Mouse (Mus musculus) urinary bladder, postnatal 10 days (tissue): ENCODE measurements around the gene Slc25a21.

ENCODE experiments used
- DNase-seq: peaks from one replicate; pipeline ENCODE4 v3.0.0; 2022; ENCODE audit warnings: low spot score

Slc25a21 gene

DNA sequence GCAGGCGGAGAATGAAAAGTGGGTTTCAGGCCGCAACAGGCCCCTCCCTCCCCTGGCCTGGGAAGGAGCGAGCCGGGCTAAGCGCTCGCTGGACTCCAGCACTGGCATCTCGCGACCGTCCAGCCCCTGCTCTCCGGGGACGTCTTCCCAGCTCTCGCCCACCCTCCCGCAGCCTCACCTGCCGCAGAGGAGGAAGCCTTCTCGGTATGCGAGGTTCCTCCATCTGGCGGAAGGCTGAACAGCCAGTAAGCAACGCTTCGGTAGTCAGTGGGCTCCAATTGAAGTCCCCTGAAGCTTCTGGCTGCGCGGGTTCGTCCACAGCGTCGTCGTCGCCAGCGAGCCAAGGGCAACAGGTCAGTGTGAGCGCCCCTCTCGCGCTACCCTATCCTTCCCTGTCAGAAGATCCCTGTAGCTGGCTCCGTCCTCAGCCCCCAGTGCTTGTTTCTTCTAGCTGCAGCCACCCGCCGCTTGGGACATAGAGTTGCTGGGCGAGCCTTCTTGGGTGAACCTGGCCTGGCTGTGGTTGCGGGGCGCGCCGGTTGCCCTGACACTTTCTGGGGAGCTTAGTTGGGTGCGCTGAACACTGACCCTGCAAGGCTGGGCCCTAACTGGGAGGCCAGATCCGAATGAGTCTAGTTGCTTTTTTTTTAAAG lies 505.7 kb downstream of the Slc25a21 start, which contains the start of gene Pax9:
Gene Pax9 (plus strand): TSS at position 341 of the 653 bp plus-strand sequence.
- DNase-seq = no peak

DNA sequence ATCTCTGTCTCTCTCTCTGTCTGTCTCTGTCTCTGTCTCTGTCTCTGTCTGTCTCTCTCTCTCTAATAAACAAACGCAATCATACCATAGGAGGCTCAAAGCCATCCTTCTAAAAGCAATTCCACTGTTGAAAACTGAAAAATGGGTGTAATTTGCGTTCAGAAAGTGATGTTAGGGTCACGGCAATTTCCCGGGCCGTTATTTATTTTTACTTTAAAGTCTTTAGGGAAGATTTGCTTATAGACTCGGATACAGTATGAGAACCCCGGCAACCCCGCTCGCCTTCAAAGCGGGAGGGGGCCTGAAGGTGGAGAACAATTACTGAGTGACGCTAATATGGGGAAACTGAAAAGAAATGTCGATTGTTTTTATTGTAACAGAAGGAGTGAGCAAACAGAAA lies 506.3 kb downstream of the Slc25a21 start:
- no peak for DNase-seq

DNA sequence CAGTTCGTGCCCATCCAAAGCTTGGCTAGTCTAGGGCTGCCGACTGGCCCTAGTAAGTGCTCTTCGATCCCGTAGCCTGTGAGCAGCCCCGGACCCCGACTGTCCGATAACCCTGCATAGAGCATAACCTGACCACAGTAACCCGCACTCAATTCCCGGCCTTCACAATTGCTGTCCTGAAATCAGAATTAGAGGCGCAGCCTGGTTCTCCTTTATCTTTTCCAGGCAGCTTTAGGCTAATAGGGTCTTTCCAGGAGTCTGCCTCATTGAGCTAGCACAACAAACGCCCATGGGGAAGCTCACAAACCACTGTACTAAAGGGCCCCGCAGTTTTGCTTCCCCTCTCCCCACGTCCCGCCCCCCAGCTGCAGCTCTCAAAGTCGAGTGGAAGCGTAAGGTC lies 506.9 kb downstream of the Slc25a21 start:
- DNase-seq = no peak

DNA sequence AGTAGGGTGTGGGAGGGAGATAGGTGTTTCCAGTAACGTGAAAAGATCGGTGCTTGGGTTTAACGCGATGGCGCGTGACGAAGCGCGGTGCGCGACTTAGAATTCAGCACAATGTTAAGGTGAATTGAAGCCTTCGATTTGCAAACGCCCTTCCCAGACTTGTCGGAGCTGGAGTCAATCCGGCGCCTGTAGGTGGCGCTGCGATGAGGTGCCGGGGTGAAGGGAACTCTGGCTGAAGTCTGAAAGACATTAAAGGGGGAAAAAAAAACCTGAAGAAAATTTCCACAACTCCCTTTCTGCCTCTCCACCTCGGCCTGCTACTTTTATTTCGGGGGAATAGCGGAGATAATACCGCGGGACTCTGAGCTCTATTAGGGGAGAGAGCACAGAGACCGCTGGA lies 507.5 kb downstream of the Slc25a21 start:
- no peak for DNase-seq

DNA sequence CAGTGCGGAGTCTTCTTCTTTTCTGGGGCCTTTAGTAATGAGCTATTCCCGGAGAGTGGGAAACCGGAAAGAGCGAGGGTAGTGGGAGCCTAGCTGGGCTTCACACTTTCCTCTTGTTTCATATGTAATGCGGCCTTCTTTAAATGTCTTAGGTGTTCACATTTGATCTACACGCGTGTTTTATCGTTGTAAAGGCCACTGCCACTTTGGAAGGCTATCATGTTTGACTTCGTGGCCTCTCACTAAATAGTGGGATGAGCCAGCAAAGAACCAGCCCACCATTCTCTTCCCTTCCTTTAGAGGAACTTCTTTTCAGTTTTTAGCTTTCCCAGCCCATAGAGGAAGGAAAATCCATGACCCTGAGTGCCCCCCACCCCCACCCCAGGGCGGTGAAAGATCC lies 507.9 kb downstream of the Slc25a21 start:
- no peak for DNase-seq

DNA sequence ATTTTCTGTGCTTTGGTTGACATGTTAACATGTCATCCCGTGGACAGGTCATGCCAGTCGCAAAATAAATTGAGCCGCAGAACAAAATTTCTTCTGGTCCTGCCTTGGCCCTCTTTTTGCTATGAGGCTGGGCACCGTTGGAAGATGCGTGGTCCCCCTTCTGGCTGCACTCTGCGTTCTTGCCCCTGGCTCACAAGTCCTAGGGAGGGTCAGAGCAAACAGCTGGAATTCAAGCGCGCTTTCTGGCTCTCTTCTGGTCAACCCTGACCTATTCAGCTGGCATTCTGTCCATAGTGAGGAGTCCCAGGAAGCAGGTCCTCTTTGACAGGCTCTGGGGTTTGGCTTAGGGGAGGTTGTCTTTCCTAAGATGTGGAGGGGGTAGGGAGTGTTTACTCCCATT lies 508.4 kb downstream of the Slc25a21 start:
- DNase-seq = no peak

DNA sequence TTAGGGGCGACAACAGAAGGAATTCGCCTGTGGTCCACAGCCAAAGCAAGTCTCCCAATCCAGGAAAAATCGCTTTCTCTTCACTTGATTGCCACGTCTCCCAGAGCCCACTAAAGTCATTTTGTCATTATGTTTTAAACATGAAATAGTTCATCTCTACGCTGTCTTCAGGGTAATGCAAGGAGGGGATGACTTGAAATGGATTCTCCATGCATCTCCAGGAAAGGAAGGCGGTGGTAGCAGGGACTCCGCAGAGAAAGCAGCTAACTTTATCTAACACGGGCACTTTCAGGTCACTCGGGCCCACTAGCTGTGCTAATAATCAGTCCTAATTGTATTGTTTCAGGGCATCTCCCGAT lies 508.8 kb downstream of the Slc25a21 start:
- no peak for DNase-seq

DNA sequence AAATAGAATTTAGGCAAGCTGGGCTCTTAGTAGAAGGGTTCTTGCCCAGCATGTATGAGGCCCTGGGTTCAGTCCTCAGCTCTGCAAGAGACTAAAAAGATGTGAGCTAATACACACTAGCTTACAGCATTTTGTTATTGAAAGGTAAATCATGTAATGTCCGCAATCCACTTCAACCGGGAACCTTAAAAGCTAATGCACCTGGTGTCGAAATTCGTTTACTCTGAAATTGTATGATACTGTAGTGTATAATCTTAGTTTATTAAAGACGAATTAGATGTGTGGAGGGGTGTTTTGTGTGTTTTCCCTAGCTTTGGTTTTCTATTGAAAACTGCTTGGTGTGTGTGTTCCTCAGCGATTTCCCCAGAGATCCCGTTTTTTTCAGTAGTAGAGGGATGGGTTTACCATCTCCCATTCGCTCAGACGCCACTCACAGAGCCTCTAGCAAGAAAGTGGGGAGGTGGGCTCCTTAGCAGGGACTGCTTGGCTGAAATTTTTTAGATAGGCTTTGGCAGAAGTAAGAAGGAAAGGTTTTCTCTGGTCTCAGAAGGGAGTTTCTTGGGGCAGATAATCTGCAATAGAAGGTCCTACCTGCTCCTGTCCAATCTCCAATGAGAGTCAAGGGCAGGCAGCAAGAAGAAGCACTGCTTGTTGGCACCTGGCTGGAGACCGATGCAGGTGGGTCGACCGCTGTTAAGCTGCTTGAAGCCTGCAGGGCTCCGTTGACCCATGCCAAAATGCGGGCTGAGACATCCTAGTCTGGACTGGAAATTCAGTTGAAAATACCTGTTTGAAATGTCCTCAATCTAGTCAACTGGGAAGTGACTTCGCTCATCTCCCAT lies 509.4 kb downstream of the Slc25a21 start:
- no peak for DNase-seq

DNA sequence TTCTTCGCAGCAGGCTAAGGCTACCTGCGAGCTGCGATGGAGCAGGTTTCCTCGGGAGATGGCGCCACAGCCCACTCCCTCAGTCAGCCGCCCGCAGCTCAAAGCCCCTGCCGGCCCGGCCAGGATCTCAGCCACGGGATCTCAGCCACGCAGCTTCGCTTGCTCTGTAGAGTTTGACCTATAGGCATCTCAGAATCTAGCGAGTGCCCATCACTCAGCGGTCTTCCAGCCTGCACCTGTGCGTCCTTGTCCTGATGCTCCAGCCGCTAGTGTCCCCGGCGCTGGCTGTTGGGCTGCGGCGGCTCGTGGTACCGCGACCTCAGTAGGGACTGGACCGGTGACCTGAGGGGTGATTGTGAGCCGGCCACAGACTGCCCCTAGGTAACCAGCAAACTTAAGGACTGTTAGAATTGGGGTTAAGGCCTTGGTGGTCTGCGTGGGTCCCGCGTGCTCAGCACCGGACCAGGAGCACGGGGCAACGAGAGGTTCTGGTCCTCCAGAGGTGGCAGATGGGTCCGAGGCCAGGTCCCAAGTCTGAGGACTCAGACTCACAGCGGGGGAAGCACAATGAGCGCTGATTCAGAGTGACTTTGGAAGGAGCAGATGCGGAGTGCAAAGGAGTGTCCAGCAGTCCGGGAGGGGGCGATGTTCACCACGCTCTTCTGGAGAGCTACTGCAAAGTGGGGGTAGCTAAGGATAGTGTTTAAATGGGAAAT lies 516.0 kb downstream of the Slc25a21 start:
- no peak for DNase-seq

DNA sequence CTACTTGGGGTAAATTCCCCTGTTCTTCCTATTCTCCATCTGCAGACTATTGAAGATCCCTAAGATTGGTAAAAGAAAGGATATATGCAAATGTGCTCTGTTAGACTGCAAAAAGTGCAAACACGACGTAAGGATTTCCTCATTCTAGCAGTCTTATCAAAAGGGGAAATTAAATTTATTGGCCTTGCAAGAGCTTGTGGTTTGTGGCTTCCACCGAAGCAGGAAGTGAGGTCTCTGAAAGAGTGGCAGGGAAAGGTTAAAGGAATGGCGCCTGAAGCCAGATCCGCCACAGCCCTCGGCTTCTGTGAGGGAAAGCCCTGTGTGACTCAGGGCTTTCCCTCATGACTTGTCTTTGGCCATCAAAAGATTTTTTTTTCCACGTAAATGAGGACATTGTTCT lies 519.7 kb downstream of the Slc25a21 start:
- DNase-seq = no peak

DNA sequence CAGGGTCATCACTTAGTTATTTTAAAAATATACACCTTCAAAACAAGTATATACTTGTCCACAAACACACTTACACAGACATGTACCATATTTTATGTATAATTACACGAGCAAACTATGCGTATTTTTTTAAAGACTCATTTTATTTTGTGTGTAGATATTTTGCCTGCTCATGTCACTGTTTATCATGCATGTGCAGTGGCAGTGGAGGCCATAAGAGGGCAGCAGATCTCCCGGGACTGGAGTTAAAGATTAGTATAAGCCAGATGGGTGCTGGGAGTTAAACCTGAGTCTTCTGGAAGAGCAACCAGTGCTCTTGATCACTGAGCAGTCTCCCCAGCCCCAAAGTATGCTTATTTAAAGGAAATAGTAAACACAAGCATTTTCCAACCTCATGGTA lies 522.5 kb downstream of the Slc25a21 start:
- DNase-seq = no peak

DNA sequence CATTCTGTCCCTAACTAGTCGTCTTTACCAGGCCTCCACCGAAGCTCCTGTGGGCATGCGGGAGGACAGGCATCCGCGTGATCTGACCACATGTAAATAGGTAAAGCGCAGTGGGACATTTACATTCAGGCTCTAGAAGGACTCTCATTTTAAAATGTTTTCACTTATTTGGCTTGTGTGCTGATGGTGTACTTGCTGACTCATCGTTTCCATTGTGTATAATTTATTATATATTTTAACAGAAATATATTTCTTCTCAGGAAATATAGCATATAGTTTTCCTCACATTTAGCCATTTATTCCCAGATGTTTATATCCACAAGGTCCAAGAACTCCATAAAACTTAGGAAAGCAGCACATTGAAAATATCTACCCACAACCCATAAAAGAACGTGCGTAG lies 526.5 kb downstream of the Slc25a21 start:
- no peak for DNase-seq

DNA sequence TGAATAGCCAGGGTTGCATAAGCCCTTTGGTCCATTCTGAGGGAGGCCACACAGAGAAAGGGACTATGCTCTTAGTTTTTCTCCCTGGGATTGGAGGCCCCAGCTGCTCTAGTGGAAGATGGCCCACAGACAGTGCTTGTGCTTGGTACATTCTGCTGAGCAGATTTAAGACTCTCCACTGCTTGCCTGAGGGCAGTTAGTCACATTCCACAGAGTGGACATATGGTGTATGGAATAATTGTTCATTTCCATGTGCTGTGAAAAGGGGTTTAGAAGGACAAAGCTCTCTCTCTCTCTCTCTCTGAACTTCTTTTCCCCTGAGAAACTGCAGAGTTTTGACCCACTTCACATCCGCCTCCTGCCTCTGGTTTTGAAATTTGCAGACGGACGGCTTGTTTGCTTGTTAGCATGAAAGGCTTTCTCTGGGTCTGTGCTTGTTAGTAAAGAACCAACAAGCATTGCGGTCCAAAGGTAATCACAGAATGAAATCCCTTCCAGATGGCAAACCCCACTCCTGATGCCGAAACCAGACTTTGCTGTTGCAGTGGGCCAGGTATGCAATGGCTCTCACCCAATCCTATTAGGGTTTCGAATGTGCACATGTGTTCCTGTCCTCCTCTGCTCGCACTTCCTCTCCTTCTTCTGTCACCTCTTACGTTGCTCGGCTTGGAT lies 527.7 kb downstream of the Slc25a21 start:
- DNase-seq = no peak
